Mouse (Mus musculus) testis, postnatal 10 days (tissue): ENCODE data around the gene Olfr222.

Experiments
- DNase-seq: peaks from one replicate; pipeline ENCODE4 v3.0.0; 2021; ENCODE audit warnings: low spot score

The Olfr222 gene

DNA sequence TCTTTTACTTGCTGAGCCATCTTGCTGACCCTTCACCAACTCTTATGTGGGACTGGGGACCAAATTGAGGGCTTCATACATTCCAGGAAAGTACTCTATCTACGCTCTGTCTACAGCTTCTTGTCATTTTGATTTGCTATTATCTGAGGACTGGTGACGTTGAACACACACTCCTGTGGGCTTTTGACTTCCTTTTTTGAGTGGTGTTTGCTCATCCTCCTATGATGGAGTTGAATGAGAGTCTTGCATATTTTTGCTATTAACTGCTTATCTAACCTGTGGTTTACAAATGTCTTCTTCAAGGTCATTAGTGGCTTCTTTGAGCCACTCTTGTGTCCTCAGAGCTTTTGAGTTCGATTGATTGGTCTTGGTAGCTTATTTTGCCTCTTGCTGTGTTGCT is 35.9 kb downstream of the Olfr222 start:
- DNase-seq: no peak

DNA sequence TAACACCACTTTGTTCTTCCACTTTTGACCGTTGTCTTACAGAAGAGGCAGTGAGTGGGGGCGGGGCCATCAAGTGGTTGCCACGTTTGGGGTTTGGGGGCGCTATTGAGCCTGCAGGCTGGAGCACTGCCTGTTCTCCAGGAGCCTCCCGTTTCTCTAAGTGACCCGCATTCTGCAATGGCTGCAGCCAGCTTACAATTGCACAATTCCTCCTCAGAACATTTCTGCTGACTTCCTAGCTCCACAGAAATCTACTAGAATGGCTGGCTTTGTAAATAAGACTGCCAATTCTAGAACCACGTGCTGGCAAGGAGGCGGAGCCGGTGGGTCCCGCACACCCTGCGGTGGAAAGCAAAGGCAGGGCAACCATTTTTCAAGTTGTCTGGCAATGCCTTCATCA is 37.6 kb downstream of the Olfr222 start:
- peak; percentile 83 for DNase-seq

GRCm38 (mm10) chr11:59537218-59538130 is 38.6 kb downstream of the Olfr222 start:
- peak; percentile 79 for DNase-seq

DNA sequence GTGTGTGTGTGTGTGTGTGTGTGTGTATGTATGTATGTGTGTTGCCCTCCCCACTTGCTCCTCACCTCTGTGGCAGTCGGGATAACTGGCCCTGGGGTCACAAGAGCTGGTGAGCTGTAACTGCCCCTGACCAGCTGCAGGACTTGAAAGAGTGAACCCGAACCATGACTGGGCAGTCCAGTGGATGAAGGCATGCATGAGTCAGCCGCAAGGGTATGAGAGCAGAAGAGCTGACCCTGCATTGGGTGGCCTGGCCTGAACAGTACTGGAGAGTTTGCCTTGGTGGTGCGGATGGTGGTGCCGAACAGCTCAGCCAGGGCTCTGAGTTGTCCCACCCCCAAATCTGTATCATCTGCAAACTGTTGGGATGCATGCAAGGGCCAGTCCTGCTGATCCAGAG is 44.5 kb downstream of the Olfr222 start:
- DNase-seq: no peak

DNA sequence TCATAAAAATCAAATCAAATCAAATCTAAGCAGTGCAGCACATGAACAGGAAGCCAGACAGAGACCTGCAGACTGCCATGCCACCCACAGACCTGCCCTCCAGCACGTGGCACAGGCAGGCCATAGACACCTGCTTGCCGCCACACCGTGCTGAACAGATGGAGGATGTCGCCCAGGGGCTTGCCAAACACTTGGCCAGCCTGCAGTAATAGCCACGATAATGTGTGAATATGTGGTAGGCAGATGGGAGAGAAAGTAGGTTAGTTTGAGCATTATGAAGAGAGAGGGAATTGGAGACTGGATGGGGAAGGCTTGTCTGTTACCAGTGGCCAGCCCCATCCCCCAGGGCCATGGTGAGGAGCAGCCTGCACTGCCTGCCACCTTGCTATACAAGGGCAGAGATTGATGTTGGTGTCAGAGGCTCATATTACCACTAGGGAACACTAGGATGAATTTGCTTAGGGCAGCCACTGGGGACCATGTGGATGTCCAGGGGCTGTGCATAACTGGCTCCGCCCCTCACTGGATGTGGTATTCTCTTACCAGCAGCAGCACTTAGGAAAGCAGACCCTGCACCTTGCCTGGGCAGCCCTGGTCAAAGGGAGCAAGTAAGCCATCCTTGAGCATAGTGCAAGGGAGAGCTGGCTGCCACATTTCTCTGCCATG is 45.0 kb downstream of the Olfr222 start:
- DNase-seq: no peak

DNA sequence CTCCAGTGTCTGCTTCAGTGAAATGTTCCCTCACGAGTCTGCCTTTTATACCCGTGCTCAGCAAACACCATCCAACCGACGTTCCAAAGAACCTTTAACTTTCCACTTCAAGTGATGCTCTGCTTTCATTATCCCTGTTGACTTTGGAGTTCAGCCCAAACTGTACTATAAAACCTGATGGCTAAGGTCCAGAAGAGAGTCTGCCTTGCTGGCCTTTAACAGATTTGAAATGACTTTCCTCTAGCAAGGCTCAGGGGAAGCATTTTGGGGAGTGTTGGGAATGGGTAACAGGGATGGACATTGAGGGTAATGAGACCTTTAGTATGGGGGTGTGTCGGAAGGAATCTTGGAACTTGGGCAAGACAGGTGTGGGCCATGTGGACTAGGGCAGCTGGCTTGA is 45.8 kb downstream of the Olfr222 start:
- DNase-seq: no peak

- DNase-seq: peak; percentile 65
Measured at GRCm38 (mm10) chr11:59526472-59527080, 49.5 kb downstream of the Olfr222 start, which contains the start of gene Zkscan17. Gene Zkscan17, minus strand, starts transcription at chr11:59526751.

DNA sequence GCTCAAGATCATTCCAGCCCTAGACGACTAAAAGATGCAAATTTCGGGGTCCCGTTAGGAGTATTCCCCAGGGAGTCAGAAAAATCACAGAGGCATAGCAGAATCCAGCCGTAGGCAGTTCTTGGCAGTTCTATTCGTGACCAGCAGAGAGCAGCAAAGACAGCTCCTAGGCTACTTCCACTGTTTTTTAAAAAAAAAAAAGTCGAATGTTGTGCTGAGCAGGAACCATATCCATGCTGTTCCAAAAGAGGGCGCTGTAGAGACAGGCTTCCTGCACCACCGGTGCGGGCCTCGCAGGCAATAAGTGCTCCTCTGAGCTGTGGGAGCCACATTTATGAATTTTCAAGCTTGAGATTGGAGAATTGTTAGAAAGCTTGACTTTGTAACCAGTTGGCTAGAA is 50.8 kb downstream of the Olfr222 start:
- DNase-seq: peak; percentile 82

DNA sequence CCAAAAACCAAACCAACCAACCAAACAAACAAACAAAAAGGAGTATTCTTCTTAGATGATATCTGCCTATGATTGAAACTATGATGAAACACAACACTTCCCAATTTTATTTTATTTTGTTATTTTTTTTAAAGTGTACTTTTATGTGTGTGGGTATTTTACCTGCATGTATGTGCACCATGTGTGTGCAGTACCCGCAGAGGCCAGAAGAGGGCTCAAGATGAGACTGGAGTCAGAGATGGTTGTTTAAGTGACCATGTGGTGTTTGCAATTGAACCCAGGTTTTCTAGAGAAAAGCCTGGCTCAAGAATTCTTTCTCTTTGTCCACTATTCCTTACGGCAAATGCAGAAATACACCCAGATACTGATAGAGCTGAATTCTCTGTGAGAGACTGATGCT is 51.9 kb downstream of the Olfr222 start:
- DNase-seq: no peak
